Mouse (Mus musculus) lung, adult 2 months (tissue): ENCODE results near the gene Wdr20. TPM values are rescaled to one million over a fixed set of nuclear protein-coding genes. Genes with fewer than 3 reads are reported as not detected.

Source experiments
- DNase-seq: peaks from one replicate; pipeline ENCODE4 v3.0.0; 2022
- H3K4me1 ChIP-seq: fragments of 200-500 bp; 2 replicates; pipeline ENCODE4 v1.6.1; 2011; ENCODE audit warnings: low read length; ENCODE audit not compliant: control insufficient read depth, insufficient read depth
- H3K4me3 ChIP-seq: fragments of 200-500 bp; replicated peaks from 2 replicates; pipeline ENCODE3; 2011; ENCODE audit warnings: low read depth, mild to moderate bottlenecking, control low read depth, low read length; ENCODE audit errors: extremely low read depth
- CTCF ChIP-seq: fragments of 200-500 bp; IDR thresholded peaks from 2 replicates; pipeline ENCODE4 v1.5.1; 2011; ENCODE audit warnings: mild to moderate bottlenecking, low read length, control low read depth; ENCODE audit not compliant: insufficient read depth
- POLR2A ChIP-seq: fragments of 200-500 bp; IDR thresholded peaks from 2 replicates; pipeline ENCODE4 v1.6.1; 2011; ENCODE audit warnings: low read depth, mild to moderate bottlenecking, control low read depth, low read length, borderline replicate concordance; ENCODE audit errors: extremely low read depth
- WGBS: fragments of 180-500 bp; shearing (Covaris S2); methylation state at CpG from one replicate; pipeline ENCODE4 v1.1.7; 2018; 5-methylcytosine and 5-hydroxymethylcytosine counted together
- polyA plus RNA-seq: library from polyadenylated mRNA; depleted of rRNA; stranded (reverse); fragments of >200 nt; gene quantifications from 2 replicates; pipeline ENCODE4 v1.2.3, GENCODE M21; 2012

Wdr20 gene
- polyA plus RNA-seq, 1 experiment: 16.2 TPM

- no peak for TF ChIP-seq CTCF
- no peak for TF ChIP-seq POLR2A
- H3K4me1 ChIP-seq: no peaks in the 10 kb centered on the region
- WGBS: 92% methylated on average over 4 of the region's 4 CpGs
- no peak for DNase-seq
- no peak overlapping the region for H3K4me3 ChIP-seq
Observed at GRCm38 (mm10) chr12:110790580-110790979, 52.8 kb downstream of the Wdr20 start.

GRCm38 (mm10) chr12:110791026-110791425 lies 53.3 kb downstream of the Wdr20 start:
- no peak for DNase-seq
- Histone ChIP-seq H3K4me1 (no peaks in the 10 kb centered on the region), H3K4me3 (no peak overlapping the region)
- TF ChIP-seq POLR2A (no peak), CTCF (no peak)
- WGBS: 89% methylated on average over 8 of the region's 8 CpGs

- H3K4me3 ChIP-seq: no peak overlapping the region
- TF ChIP-seq POLR2A (no peak), CTCF (no peak)
- H3K4me1 ChIP-seq: no peaks in the 10 kb centered on the region
- WGBS: 73% methylated on average over 6 of the region's 6 CpGs
- no peak for DNase-seq
Observed at GRCm38 (mm10) chr12:110795035-110795434, 57.3 kb downstream of the Wdr20 start.

- 61% methylated on average over 6 of the region's 6 CpGs for WGBS
- Histone ChIP-seq H3K4me1 (no peaks in the 10 kb centered on the region), H3K4me3 (no peak overlapping the region)
- no peak for TF ChIP-seq CTCF
- no peak for DNase-seq
Observed at GRCm38 (mm10) chr12:110796748-110797147, 59.0 kb downstream of the Wdr20 start.

GRCm38 (mm10) chr12:110797202-110797601 lies 59.5 kb downstream of the Wdr20 start:
- WGBS: 74% methylated on average over 6 of the region's 6 CpGs
- Histone ChIP-seq H3K4me3 (no peak overlapping the region), H3K4me1 (no peaks in the 10 kb centered on the region)
- TF ChIP-seq CTCF (no peak), POLR2A (no peak)
- no peak for DNase-seq

- no peak overlapping the region for H3K4me3 ChIP-seq
- 63% methylated on average over 10 of the region's 10 CpGs for WGBS
- H3K4me1 ChIP-seq: no peaks in the 10 kb centered on the region
- no peak for TF ChIP-seq POLR2A
- TF ChIP-seq CTCF: no peak
- DNase-seq: no peak
Observed at GRCm38 (mm10) chr12:110797842-110798431, 60.2 kb downstream of the Wdr20 start.

- DNase-seq: no peak
- no peaks in the 10 kb centered on the region for H3K4me1 ChIP-seq
Observed at GRCm38 (mm10) chr12:110799226-110799625, 61.5 kb downstream of the Wdr20 start.

GRCm38 (mm10) chr12:110801876-110802464 lies 64.2 kb downstream of the Wdr20 start:
- 73% methylated on average over 10 of the region's 10 CpGs for WGBS
- H3K4me1 ChIP-seq: no peaks in the 10 kb centered on the region
- no peak for TF ChIP-seq CTCF
- TF ChIP-seq POLR2A: no peak
- no peak for DNase-seq
- H3K4me3 ChIP-seq: no peak overlapping the region

More at GRCm38 (mm10) chr12:110799226-110799625, 61.5 kb downstream of the Wdr20 start:
- H3K4me3 ChIP-seq: no peak overlapping the region
- TF ChIP-seq CTCF (no peak), POLR2A (no peak)
- 90% methylated on average over 4 of the region's 4 CpGs for WGBS

- DNase-seq: no peak
- no peak for TF ChIP-seq CTCF
- no peak for TF ChIP-seq POLR2A
- no peaks in the 10 kb centered on the region for H3K4me1 ChIP-seq
- H3K4me3 ChIP-seq: no peak overlapping the region
- 66% methylated on average over 5 of the region's 5 CpGs for WGBS
Observed at GRCm38 (mm10) chr12:110802674-110803297, 65.0 kb downstream of the Wdr20 start.

- H3K4me3 ChIP-seq: no peak overlapping the region
- no peak for DNase-seq
- TF ChIP-seq POLR2A (no peak), CTCF (no peak)
- WGBS: 47% methylated on average over 10 of the region's 10 CpGs
- no peaks in the 10 kb centered on the region for H3K4me1 ChIP-seq
Observed at GRCm38 (mm10) chr12:110804261-110804660, 66.5 kb downstream of the Wdr20 start.
